Mouse (Mus musculus): Measurements from ENCODE around the gene Phlda1.

DNA sequence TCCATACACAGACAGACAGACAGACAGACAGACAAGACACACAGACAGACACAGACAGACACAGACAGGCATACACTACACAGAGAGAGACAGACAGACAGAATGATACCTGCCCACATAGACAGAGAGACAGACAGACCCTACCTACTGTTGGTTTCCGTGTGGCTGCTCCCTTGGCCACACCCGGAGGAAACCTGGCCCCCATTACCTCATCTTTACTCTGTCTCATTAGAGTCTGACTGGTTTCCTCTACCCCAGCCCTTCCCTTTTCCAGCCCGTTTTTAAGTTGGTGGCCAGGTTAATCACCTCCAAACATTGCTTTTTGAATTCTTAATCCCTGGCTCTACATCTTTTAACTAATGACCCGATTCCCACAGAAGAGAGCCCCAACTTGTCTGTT, 22.2 kb downstream of the Phlda1 start:
- TF ChIP-seq CTCF (IDR thresholded peaks at IDR 0.05; ENCODE audit: control insufficient read depth, insufficient read depth, insufficient replicate concordance, low read depth, low read length) (no peak), POLR2A (IDR thresholded peaks at IDR 0.05; ENCODE audit: control insufficient read depth, low read depth, low read length) (no peak)
